Mouse (Mus musculus) liver, embryonic 14 days (tissue): ENCODE data around the gene Fabp3. TPM values are rescaled to one million over a fixed set of nuclear protein-coding genes. Genes with fewer than 3 reads are reported as not detected.

Source experiments
- polyA plus RNA-seq: library from polyadenylated mRNA; depleted of rRNA; stranded (reverse); fragments of >200 nt; gene quantifications from 2 replicates; pipeline ENCODE4 v1.2.3, GENCODE M21; 2012; rRNA removed

Gene Fabp3
- polyA plus RNA-seq: 0.29 and 1.3 TPM in 2 replicates

DNA sequence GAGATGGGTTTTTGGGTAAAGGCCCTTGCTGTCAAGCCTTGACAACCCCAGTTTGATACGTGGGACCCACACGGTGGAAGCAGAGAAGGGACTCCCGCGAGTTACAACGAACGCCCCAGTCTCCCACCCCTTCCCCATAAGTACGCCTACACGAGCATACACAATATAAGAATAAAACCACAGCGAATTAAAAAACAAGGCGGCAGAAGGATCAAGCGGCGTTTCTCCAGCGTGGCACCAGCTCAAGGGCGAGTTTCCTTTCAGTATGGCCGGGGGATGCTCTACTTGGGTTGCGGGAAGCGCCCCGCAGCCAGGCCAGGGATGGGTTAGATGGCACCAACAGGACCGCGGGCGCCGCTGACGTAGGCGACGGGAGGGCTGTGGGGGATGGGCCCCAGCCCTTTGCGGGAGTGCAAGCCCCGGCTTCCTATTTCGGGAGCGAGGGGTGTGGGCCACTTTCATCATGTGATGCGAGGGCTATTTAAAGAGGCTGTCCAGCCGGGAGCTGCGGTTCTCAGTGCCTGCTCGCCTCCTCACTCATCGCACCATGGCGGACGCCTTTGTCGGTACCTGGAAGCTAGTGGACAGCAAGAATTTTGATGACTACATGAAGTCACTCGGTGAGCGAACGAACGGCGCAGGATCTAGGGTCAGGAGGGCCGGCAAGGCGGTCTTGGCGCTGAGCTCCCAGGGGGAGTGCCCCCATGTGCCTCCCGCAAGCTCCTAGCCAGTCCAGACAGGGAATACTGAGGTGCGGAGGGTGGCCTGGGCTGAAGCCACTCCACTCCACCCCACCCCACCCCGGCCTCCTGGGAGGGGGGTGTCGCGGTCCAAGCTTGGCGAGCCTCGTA lies at the start of gene Fabp3, which contains the start of gene Gm10570:
Gene Fabp3 (plus strand): TSS at position 365 of the 851 bp plus-strand sequence.
Gene Gm10570 (minus strand): TSS at position 444 of the 851 bp plus-strand sequence.

DNA sequence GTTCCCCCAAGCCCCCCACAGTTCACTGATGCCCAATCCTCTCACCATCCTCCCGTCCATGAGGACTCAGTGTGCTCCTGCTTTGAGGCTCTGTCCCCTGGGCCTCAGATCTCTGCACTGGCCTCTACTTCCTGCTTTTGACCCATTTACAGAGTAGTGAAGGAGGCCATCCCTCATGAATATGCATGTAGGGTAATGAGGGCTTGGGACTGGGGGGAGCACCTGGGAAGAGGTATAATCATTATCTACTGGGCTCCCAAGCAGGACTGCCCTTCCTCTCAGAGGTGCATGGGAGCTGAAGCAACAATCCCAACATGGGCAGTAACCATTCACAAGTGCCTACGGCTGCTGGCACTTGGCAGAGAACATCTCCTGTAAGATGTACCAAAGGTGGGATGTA lies 29.3 kb upstream of the Fabp3 start, which contains the start of gene Serinc2:
Gene Serinc2 (minus strand): TSS at position 101 of the 400 bp plus-strand sequence.

DNA sequence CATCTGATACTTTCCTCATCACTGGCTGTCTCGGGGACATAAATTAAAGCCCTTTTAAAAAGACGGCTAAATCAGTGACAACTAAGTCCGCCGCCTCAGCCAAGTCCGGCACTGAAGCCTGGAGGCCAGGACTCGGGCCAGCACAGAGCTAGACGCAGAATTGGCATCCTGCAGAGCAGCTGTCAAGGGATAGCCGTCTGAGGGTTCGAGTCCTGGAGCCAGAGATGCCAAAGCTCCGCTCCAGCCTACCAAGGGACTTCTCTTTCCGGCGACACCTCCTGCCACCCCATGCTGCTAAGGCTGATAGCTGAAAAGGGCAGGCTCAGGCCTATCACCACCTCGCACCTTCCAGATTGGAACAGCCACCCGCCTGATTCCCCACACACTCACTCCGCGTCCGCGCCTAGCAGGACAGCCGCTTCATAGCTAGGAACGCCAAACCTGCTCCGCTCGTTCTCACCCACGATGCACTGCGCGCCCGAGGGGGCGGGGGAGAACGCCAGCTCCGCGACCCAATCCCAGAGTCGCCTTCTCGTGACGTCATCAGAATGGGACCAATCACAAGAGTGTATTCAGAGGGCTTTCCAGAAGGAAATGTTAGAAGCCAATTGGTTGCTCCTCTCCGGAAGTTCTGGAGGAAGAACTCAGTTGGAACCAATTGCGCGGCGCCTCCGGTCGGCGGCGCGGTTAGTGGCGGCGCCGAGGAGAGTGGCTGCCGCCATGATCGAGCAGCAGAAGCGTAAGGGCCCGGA lies 51.3 kb downstream of the Fabp3 start, which contains the start of the genes Zcchc17 and Snrnp40:
Gene Zcchc17 (minus strand): TSS at position 458 of the 752 bp plus-strand sequence.
Gene Snrnp40 (plus strand): TSS at position 647 of the 752 bp plus-strand sequence.

Other genes starting within 250 kb of the Fabp3 start
- 20.9 and 25.4 TPM in 2 replicates for gene Pef1, start 206.0 kb upstream of the Fabp3 start, polyA plus RNA-seq
- gene Hcrtr1, start 169.2 kb upstream of the Fabp3 start, polyA plus RNA-seq: 0.02 TPM in 1 of 2 replicates, not detected in the other
- gene Tinagl1, start 133.5 kb upstream of the Fabp3 start, polyA plus RNA-seq: 21.6 and 23.1 TPM in 2 replicates
- not detected in 2 replicates for gene Gm853, start 86.2 kb upstream of the Fabp3 start, polyA plus RNA-seq
- gene Serinc2, start 29.4 kb upstream of the Fabp3 start, polyA plus RNA-seq: 0.29 and 0.81 TPM in 2 replicates
- not detected in 2 replicates for gene Gm10570, start 79 bp downstream of the Fabp3 start, polyA plus RNA-seq
- gene Zcchc17, start 51.3 kb downstream of the Fabp3 start, polyA plus RNA-seq: 20.1 and 21.8 TPM in 2 replicates
- 47.5 and 53.9 TPM in 2 replicates for gene Snrnp40, start 51.5 kb downstream of the Fabp3 start, polyA plus RNA-seq